Mouse (Mus musculus) MN1 (cell line): Measurements from ENCODE around the gene Ak2.
A peak's percentile ranks its signal among the peaks of the same experiment; 100 is the strongest.

Experiments used
- DNase-seq: peaks from one replicate; pipeline ENCODE4 v3.0.0-alpha.2; 2016; ENCODE audit warnings: low spot score

Gene Ak2

DNA sequence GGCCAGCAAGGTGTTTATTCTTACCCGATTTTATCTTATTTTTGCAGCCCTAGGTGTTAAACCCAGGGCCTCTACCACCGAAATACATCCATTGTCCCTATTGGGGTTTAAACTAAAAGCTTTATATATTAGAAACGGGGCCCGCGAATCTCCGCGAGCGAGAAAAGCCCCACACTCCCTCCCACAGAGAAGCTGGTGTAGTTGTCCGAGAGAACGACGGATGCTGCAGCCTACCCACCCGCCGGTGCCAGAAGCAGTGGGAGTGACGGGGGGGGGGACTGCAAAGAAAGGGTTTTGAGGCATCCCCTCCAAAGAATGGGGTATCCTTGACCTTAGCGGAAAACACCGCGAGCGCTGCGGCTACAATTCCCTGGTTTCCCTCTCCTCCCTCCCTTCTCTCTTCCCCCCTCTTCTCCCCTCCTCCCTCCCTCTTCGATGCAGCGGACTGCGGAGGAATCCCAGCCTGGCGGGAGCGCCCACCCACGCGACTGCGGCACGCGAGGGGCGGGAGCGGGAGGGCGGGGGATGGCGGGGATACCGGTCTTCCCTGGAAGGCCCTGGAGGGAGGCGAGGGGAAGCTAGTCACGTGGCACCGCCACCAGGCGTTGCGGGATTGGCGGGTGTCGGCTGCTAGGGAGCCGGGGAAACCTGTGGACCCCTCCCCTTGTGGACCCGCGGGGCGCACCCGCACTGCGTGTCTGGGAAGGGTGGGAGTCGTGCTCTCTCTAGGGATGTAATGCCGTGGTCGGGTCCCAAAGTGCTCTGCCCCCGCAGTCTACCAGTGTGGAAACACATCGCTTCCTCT is 56.9 kb downstream of the Ak2 start:
- DNase-seq: peak; percentile 91

DNA sequence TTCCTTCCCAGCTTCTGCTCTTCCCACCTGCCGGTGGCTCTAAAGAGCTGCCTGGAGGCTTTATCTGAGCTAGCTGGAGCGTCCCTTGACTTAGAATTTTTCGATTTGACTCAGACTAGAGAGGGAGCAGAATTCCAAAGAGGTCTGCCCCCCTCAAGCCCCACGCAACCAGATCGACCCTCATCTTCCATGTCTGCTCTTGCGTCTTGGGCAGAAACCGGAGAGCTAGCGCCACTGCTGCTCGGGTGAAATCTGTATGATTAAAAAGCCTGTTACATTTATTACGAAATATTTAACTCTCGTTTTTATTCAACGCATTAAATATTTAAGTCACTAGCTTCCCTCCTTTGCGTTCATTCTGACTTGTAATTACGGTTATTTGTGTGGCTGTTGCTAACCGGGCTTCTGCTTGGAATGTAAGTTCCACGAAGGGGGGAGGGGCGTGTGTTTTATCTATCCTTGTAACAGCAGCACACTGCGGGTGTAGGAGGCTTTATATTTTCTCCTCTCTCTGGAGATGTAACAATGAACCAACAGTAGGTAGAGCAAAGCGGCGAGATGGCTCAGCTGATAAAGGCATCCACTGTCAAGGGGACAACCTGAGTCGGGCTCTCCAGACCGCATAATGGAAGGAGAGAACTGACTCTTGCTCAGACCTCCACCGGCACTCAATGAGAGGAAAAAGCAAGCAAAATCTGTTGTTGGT is 57.7 kb downstream of the Ak2 start:
- DNase-seq: peak; percentile 61

DNA sequence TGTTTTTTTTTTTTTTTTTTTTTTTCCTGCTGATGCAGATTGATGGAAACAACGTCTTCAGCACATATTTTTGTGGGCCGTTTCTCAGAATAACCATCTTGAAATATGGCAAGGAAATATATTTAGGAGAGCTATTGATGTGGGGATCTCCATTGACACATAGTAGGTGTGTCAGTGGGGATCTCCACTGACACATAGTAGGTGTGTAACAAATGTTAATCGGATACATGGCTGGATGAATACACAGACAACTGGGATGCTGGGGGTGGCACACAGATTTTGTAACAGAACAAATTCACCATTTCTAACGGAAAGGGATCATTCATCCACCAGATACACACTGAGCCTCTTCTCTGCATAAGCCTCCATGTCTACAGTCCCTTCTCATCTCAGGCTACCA is 58.6 kb downstream of the Ak2 start:
- DNase-seq: no peak

DNA sequence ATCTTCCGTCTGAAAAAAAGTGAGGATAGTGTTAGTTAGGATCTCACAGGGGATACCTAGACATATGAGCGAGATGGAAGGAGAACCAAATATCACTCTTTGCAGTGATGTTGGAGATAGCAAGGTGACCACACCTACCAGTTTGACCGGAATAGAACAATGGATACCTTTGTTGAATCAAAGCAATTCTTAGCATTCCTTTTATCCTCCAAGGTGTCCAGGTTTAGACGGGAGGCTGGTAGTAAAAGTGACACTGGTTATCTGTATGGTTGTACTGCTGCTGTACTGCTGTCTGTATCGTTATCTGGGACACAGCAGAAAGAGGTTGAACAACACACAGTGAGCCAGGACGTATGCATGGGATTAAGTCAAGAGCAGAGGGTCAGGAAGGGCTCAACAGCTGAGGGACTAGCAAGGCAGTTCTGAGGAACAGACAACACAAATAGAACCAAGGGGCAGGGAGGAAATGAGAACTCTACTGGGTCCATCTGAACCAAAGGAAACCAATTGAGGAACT is 59.2 kb downstream of the Ak2 start:
- no peak for DNase-seq

DNA sequence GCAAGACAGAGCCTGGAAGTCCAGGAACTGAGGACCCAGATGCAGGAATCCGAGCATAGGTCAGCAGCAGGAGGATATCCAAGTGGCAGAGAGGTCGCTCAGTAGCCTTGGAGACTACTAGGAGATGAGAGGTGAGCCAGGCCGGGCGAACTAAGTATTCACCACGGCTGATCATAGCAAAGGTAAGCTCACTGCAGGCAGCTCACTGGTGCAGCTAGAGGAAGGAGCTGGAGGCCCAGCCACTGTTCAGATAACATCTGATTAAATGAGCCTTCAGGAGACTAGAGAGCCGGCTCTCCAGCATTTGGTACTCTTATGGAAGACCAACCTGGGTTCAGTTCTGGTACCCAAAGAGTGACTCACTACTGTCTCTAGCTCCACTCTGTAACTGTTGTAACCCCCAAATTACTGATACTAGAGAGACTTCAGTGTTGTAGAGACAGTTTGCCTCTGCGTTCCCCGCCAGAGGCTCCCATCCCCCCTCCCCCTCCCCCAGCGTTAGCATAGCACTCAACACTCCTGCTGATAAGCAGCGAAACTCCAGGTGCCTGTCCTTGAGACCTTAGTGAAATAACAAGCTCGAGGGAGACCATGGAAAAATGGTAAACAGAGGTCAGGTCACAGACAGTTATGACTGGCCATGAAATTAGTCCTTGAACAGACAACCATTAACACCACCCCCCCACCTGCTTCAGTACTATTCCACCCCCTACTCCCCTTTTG is 59.9 kb downstream of the Ak2 start:
- no peak for DNase-seq

DNA sequence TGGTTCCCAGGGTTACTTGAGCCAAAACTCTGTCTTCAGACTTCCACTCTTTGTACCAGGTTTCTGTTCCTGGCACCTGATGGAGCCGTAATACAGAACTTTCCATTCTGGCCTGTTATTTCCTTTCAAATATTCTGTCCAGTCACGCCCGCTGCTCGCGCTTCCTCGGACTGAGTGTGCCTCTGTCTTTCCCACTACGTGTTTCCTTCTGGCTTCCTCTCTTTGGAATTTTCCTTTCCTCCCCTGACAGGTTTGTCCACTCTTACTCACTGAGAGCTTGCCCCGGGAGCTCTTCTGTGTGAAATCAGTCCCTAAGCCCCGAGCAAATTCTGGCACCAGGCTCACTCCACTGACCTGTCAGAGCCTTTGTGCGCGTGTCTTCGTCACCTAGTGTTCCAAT is 63.0 kb downstream of the Ak2 start:
- DNase-seq: no peak

DNA sequence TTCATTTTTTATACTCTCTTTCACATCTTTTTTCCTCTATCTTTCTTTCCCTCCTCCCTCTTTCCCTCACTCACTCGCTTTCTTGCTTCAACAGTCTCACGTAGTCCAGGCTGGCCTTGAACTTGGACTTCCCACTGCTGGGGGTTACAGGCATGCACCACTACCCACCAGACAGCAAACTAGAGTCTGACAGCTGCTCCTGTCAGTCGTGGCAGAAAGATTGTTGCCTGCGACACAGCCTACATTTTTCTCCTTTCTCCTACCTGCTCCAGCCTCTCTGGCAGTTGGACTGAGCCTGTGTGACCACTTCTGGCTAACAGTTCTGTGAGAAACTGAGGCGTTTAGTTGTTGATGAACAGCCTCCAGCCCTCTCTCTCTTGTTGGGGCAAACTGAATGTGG is 63.8 kb downstream of the Ak2 start:
- no peak for DNase-seq

DNA sequence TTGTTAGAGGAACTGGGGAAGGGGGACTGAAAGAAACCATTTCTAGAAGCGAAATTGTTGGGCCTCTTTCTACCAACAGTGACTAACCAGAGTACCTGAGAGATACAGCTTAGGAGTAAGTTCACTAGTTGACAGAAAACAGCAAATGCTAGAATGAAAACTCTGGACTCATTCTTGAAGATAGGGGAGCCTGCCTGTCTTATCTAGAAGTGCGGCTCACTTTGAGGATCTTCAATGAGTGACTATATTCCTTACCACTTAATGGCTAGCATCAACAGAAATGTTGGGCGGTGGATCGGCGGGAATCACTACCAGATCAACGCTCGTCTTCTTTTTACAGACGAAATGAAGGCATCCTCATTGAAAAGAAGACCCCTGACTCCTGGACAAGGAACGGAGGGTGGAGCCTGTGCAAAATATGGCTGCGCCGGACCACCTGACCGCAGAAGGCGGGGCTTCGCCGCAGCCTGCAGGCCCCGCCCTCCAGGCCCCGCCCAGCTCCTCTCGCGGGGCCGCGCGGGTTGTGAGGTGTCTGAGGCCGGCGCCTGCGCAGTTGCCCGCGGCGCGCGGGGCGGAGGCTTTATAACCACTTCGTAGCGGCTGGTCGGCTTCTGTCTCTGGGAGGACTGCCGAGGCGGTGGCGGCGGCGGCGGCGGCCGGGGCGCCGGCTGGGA is 65.9 kb downstream of the Ak2 start:
- DNase-seq: peak; percentile 99

DNA sequence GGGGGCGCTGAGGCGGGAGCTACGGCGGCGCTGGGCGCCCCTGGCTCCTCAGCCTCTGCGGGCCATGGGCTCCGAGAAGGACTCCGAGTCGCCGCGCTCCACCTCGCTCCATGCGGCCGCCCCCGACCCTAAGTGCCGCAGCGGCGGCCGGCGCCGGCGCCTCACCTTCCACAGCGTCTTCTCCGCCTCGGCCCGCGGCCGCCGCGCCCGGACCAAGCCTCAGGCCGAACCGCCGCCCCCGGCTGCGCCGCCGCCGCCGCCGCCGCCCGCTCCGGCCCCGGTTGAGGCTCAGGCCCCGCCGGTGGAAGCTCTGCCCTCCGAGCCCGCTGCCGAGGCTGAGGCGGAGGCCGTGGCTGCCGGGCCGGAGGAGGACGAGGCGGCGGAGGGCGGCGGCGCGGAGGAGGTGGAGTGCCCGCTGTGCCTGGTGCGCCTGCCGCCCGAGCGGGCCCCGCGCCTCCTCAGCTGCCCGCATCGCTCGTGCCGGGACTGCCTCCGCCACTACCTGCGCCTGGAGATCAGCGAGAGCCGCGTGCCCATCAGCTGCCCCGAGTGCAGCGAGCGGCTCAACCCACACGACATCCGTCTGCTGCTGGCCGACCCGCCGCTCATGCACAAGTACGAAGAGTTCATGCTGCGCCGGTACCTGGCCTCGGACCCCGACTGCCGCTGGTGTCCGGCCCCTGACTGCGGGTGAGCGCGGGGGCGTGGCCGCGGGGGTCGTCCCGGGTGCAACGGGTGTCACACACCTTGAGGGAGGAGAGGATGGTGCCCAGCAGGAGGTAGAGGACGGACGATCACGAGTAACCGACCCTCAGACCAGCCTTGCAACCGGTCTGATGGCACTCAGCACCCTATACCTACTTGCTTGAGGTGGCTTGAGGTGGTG is 66.7 kb downstream of the Ak2 start, which contains the start of gene Rnf19b:
Gene Rnf19b, plus strand, starts transcription at position 65 of the 886 bp plus-strand sequence.
- peak; percentile 65 for DNase-seq

DNA sequence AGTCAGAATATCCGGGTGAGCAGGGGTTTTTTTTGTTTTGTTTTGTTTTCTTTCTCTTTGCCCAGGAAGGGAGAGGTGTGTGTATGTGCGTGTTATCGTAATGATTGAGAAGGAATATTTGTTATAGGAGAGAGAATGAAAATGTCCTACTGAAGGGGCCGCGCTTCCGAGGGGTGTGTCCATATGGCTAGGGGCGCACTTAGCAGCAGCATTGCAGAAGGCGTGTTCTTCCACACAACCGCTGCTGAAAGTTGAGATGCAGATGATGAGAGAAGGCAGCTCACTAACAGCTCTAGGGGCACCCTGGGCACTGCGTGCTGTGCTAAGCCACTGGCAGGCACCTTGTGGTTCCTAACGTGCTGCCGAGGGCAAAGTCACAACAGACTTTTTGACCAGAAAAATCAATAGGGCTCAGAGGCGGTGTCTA is 67.4 kb downstream of the Ak2 start:
- peak; percentile 72 for DNase-seq

DNA sequence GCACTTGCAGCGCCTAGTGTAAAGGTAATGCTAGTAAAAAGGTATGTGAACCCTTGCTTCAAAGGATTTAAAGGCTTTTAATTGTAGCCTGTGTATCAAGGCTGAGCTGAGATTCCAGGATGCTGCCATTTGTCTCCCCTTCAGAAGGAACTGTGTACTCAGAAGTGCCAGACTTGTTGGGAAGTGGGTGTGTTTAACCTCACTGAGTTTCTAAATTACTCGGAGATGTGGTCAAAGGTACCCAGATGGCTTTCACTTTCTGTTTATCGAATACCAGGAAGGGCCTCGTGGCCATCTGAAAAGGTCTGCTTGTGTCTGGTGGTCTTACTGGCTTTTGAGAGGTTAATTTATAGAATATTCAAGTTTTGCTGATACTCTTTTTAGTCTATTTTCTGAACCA is 68.2 kb downstream of the Ak2 start:
- peak; percentile 63 for DNase-seq
